Mouse (Mus musculus): Measurements from ENCODE around the gene Gm15127. TPM values are rescaled to one million over a fixed set of nuclear protein-coding genes. Genes with fewer than 3 reads are reported as not detected.
"Not testable (repeated sequence)": the region's sequence is repeated elsewhere in the genome, so short reads cannot be mapped to it uniquely, and the experiment has no call there.

The Gm15127 gene
- polyA plus RNA-seq (2016; fragmentation: Nextera tagmentation; extraction: Ambion mirVana), result not detected in 2 replicates

GRCm38 (mm10) chrX:148663298-148663697 lies at the start of gene Gm15127:
TSS of gene Gm15127 (plus strand) at chrX:148663598.
- 82% methylated on average over 2 of the region's 4 CpGs for WGBS
- not testable (repeated sequence) for H3K4me1 ChIP-seq; H3K4me3 ChIP-seq; H3K9me3 ChIP-seq; H3K27ac ChIP-seq; H3K36me3 ChIP-seq (replicated peaks); DNase-seq (ENCODE audit: extremely low spot score, low spot score); H3K27me3 ChIP-seq (ENCODE audit: poor library complexity, severe bottlenecking)

GRCm38 (mm10) chrX:148615053-148615452 lies 48.3 kb upstream of the Gm15127 start, which contains the start of gene Gm8334:
TSS of gene Gm8334 (minus strand) at chrX:148615153.
- 94% methylated on average over 4 of the region's 7 CpGs for WGBS
- DNase-seq (ENCODE audit: extremely low spot score, low spot score); H3K9me3 ChIP-seq; H3K27ac ChIP-seq; H3K4me1 ChIP-seq; H3K36me3 ChIP-seq (replicated peaks); H3K4me3 ChIP-seq; H3K27me3 ChIP-seq (ENCODE audit: poor library complexity, severe bottlenecking): not testable (repeated sequence)

GRCm38 (mm10) chrX:148676290-148676689 lies 12.9 kb downstream of the Gm15127 start:
- not testable (repeated sequence) for H3K4me3 ChIP-seq; H3K4me1 ChIP-seq; DNase-seq (ENCODE audit: extremely low spot score, low spot score); H3K27me3 ChIP-seq (ENCODE audit: poor library complexity, severe bottlenecking); H3K27ac ChIP-seq; H3K9me3 ChIP-seq; H3K36me3 ChIP-seq (replicated peaks)
- 38% methylated on average over 1 of the region's 1 CpGs for WGBS

Other genes with a start within 250 kb of the Gm15127 start
- not detected in 2 replicates for gene Gm15114, start 174.6 kb upstream of the Gm15127 start, polyA plus RNA-seq (2016; fragmentation: Nextera tagmentation; extraction: Ambion mirVana)
- gene Gm8334, start 48.4 kb upstream of the Gm15127 start, polyA plus RNA-seq (2016; fragmentation: Nextera tagmentation; extraction: Ambion mirVana), result not detected in 2 replicates
- not detected in 2 replicates for gene Luzp4, start 194.0 kb downstream of the Gm15127 start, polyA plus RNA-seq (2016; fragmentation: Nextera tagmentation; extraction: Ambion mirVana)